Mouse (Mus musculus): ENCODE results near the gene Ints6l.

Gene Ints6l

DNA sequence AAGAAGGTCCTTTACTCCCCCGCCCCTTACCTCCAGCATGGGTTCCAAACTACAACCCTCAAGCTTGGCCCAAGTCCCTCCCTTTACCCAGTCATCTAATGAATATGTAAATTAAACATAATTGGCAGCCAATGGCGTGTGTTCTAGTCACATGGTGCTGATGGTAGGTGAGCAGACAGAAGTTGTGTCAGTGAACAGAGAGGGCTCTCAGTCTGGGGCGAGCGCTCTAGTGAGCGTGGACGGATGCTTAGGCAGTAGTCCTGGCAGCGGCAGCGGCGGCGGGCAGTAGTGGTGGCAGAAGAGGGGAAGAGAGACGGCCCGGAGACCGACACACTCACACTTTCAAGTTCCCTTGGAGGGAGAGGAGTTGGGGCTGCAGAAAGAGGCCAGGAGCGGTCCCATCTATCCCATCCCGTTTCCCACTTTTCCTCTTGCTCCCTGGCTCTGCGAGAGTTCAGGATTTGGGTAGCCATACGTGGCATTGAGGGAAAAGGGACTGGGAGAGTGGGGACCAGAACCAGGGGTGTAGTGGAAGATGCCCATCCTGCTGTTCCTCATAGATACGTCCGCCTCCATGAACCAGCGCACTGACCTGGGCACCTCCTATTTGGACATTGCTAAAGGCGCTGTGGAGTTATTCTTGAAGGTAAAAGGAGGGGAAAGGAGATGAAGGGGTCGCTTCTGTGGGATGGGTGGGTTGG lies at the start of gene Ints6l:
Gene Ints6l, plus strand, starts transcription at position 187 of the 701 bp plus-strand sequence.
- peak; percentile 58 to 65 for DNase-seq (ENCODE audit: low spot score in 2 of 2)

DNA sequence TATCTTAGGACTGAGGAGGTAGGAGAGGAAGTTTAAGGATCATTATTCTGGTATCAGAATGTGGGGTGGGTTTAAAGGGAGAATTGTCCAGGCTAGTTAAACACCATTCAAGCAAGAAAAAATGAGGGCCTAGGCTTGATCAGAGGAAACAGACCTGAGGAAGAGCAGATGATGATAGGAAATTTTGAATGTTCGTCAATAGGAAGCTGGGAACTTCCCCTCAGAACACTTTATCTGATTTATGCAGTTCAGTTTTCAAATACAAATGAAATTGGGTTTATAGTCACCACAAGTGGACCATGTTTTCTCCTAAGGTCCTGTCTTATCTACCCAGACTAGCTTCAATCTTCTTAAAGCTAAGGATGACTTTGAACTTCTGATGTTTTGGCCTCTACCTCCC lies 49.2 kb upstream of the Ints6l start:
- DNase-seq (ENCODE audit: low spot score in 2 of 2): no peak

DNA sequence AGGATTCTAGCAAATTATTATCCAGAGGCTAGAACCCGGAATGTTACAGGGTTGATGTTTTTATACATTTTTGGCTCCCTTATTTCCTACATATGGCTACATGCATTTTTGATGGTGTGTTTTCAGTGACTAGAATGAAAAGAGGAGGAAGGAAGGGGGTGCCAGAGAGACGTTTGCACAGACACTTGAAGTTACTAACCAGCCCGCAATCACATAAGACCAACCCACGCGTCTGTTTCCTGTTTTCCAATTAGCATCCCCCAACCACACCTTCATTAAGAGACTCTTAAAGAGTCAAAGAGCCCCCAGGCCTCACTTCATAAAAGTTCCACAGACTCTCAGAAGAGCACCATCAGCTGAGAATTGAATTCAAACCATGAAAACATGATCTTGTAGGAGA lies 48.5 kb upstream of the Ints6l start:
- no peak for DNase-seq (ENCODE audit: low spot score in 2 of 2)

DNA sequence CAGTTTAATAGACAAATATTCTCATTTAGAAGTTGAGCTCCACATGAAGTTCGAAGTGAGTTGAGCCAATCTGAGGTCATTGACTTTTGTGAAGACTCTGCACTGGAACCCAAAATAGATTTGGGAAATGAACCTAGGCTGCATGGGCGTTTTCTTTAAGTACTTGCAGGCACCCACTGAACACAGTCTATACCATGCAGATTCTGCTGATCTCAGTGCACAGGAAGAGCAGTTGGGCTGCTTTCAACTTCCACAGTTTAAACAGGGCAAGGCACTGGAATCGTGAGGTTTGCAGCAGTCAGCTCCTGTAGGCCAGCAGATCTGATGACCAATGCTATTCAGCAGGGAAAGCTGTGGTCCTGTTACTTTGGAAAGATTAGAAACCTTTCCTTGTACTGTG lies 38.4 kb upstream of the Ints6l start:
- DNase-seq (ENCODE audit: low spot score in 2 of 2): no peak

DNA sequence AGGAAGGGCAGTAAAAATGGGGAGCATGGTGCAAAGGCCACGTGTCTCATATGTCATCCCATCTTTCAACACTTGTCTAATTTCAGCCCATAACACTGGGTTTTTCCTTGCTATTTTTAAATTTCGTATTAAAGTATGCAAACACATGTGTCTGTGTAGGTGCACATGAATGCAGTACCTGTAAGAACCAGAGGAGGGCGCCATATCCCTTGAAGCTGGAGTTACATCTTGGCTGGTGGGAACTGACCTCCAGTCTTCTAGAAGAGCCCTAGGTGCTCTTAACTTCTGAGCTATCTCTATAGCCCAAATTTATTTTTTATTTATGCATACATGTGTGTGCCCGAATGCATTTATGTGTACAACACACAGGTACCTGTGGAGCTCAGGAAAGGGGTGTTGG lies 37.1 kb upstream of the Ints6l start:
- DNase-seq (ENCODE audit: low spot score in 2 of 2): no peak

GRCm38 (mm10) chrX:56430601-56431000 lies 24.1 kb upstream of the Ints6l start:
- no peak for DNase-seq (ENCODE audit: low spot score in 2 of 2)

GRCm38 (mm10) chrX:56435758-56436283 lies 18.8 kb upstream of the Ints6l start:
- DNase-seq (ENCODE audit: low spot score in 2 of 2): no peak

- no peak for DNase-seq (ENCODE audit: low spot score in 2 of 2)
Measured at GRCm38 (mm10) chrX:56446487-56447428, 7.9 kb upstream of the Ints6l start.

GRCm38 (mm10) chrX:56447524-56448015 lies 7.1 kb upstream of the Ints6l start, which contains the start of gene Gm2174:
Gene Gm2174, plus strand, starts transcription at chrX:56447965.
- DNase-seq (ENCODE audit: low spot score in 2 of 2): no peak

GRCm38 (mm10) chrX:56455372-56456246 lies 952 bp downstream of the Ints6l start:
- DNase-seq (ENCODE audit: low spot score in 2 of 2): peak; percentile 81 to 83

GRCm38 (mm10) chrX:56456379-56456778 lies 1.7 kb downstream of the Ints6l start:
- DNase-seq (ENCODE audit: low spot score in 2 of 2): no peak

GRCm38 (mm10) chrX:56462020-56462933 lies 7.6 kb downstream of the Ints6l start:
- no peak for DNase-seq (ENCODE audit: low spot score in 2 of 2)

GRCm38 (mm10) chrX:56464906-56465305 lies 10.2 kb downstream of the Ints6l start:
- DNase-seq (ENCODE audit: low spot score in 2 of 2): no peak

DNA sequence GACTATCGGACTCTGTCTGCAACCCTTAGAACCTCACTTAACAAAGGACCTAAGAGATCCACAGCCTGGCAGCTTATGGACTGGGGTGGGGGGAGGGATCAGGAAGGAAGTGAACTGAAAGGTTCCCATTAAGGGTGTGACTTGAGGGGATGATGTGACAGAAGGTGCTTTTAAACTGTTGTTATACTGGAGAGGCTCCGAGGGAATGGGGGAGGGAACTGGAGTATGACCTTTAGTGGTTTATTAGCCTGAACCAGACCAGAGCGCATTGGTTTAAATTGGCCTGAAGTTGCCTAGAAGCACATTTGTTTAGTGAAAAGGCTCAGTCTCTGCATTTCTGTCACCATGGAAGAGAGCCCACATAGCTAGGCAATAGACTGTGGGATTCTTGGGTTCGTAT lies 13.0 kb downstream of the Ints6l start:
- DNase-seq (ENCODE audit: low spot score in 2 of 2): no peak

DNA sequence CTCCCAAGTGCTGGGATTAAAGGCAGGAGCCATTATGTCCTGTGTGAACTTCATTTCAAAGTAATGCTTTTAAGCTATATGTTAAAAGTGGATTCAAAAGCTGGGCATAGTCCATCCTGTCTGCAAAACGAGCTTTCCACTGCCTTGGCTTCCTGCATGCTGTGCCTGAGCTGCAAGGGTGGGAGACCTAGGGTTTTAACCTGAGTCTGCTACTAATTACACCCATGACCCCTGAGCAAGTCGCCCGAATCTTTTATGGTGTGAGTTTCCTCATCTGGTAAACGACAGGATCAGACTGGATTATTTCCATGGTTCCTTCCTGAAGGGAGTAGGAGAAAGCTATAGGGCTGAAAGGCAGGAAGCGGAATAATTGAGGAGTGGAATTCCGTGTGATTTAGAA lies 13.8 kb downstream of the Ints6l start:
- no peak for DNase-seq (ENCODE audit: low spot score in 2 of 2)

GRCm38 (mm10) chrX:56474035-56474434 lies 19.4 kb downstream of the Ints6l start:
- DNase-seq (ENCODE audit: low spot score in 2 of 2): no peak

DNA sequence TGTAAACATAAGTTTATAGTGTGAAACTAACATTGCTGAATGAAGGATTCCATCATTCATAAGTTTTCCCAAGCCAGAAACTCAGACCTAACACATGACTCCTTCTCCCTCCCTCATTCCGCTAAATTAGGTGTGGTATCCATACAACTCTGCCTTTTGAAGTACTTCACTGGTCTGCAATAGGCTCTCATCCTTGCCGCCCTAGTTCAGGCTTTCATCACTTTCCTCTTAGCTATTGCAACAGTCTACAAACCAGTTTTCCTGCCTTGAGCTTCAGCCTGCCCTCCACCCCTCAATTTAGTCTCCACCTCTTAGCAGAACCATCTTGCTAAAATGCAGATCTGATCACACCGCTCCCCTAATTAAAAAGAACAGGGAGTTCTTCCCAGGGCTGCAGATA lies 22.9 kb downstream of the Ints6l start:
- no peak for DNase-seq (ENCODE audit: low spot score in 2 of 2)

GRCm38 (mm10) chrX:56481906-56482305 lies 27.2 kb downstream of the Ints6l start:
- DNase-seq (ENCODE audit: low spot score in 2 of 2): no peak

DNA sequence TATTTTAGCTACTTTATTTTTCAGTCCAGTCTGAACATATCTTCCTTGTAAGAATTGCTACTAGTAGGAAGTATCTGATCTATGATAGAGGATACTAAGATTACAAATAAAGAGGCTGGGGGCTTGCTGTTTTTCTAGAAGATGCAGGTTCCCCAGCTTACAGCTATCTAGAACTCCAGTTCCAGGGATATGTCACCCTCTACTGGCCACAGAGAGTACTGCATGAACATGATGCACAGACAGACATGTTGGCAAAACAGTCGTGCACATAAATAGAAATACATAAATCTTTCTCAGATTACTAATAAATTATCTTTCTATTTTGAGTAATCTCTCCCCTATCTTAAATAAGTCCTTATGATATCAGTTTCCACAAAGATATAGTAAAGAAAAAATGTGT lies 35.1 kb downstream of the Ints6l start:
- DNase-seq (ENCODE audit: low spot score in 2 of 2): peak; percentile 18 to 67

DNA sequence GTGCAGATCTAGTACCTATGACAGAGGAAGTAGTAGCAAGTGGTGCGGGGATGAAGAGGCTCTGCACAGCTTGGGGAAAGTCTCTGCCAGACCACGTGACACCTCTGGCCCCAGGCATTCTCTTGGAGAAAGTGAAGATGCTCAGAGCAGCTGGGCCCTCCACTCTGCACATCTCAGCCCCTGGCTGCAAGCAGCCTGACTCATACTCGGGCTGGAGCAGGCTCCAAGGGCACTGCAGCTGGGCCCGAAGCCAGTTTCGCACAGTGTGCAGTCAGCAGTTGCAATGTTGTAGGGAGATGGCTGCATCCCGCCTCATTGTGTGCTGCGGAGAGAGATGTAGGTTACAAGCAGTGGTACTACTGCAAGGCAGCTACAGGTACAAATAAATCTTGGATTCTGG lies 42.6 kb downstream of the Ints6l start:
- DNase-seq (ENCODE audit: low spot score in 2 of 2): no peak
